34 mouse cellular contexts compared by ENCODE assay signal in the genomic region with DNA sequence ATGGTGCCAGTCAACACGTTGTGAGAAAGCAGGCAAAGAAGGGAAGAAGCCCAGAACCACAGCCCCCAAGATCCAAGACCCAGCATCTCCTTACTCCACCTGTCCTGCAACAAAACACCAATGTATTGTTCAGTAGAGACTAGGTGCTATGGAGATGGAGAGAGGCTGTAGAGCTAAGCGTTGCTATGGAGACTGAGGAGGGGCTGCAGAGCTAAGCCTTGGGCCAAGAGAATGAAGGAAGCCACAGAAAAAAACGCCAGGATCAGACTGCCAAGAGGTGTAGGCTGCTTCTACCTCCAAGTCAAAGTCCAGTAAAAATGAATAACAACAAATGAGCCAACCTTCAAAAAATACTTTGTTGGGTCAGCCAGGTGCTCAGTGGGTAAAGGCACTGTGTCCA. TPM values are rescaled to one million over a fixed set of nuclear protein-coding genes. Genes with fewer than 3 reads are reported as not detected.
"Had no signal": no experiment of that assay in that cellular context is flagged by ENCODE, and none has a peak within 500 bp of the region (broad histone marks: within the 10 kb centered on the region; RNA-seq: fewer than 3 reads in every experiment).

No protein-coding gene starts in this region.

RNA-seq across cellular contexts. Expression of a gene that starts 4.9 kb away (rescaled TPM):
- total RNA-seq: gastrocnemius, adult 2 months; gastrocnemius, postnatal 10 days; gastrocnemius, postnatal 25 days; gastrocnemius, postnatal 4 days; heart, postnatal 14 days; hematopoietic stem cell, adult 5-6 weeks; layer of hippocampus, adult 18-20 months; layer of hippocampus, postnatal 14 days; left cerebral cortex, adult 18-20 months; left cerebral cortex, postnatal 10 days; left cerebral cortex, postnatal 25 days; left cerebral cortex, postnatal 4 days had no signal
- polyA plus RNA-seq: heart, embryonic 11.5 days; heart, embryonic 13.5 days; heart, embryonic 15.5 days; heart, postnatal 0 days; hindbrain, embryonic 11.5 days; hindbrain, embryonic 13.5 days; hindbrain, embryonic 15.5 days; intestine, postnatal 0 days; kidney, embryonic 15.5 days; kidney, postnatal 0 days; limb, embryonic 11.5 days; limb, embryonic 13.5 days; limb, embryonic 15.5 days; liver, embryonic 11.5 days; liver, embryonic 13.5 days; liver, embryonic 15.5 days had no signal

RNA-seq across cellular contexts. Expression of a gene that starts 12.7 kb away (rescaled TPM):
- total RNA-seq: gastrocnemius, adult 2 months; gastrocnemius, postnatal 10 days; gastrocnemius, postnatal 25 days; gastrocnemius, postnatal 4 days; granulocyte monocyte progenitor cell, adult 5-6 weeks; heart, adult 2 months; heart, postnatal 14 days; heart, postnatal 36 days; hematopoietic stem cell, adult 5-6 weeks; layer of hippocampus, adult 18-20 months; layer of hippocampus, postnatal 14 days; layer of hippocampus, postnatal 36 days; left cerebral cortex, adult 18-20 months; left cerebral cortex, postnatal 10 days; left cerebral cortex, postnatal 25 days; left cerebral cortex, postnatal 4 days had no signal
- polyA plus RNA-seq: heart, adult 2 months; heart, embryonic 11.5 days; heart, embryonic 13.5 days; heart, embryonic 15.5 days; heart, postnatal 0 days; hindbrain, embryonic 11.5 days; hindbrain, embryonic 13.5 days; hindbrain, embryonic 15.5 days; kidney, embryonic 15.5 days; kidney, postnatal 0 days; limb, embryonic 11.5 days; limb, embryonic 13.5 days; limb, embryonic 15.5 days; liver, embryonic 11.5 days; liver, embryonic 13.5 days; liver, embryonic 15.5 days had no signal

RNA-seq across cellular contexts. Expression of a gene that starts 51.8 kb away (rescaled TPM):
- total RNA-seq: gastrocnemius, adult 2 months; gastrocnemius, postnatal 10 days; gastrocnemius, postnatal 25 days; gastrocnemius, postnatal 4 days; granulocyte monocyte progenitor cell, adult 5-6 weeks; heart, postnatal 14 days; heart, postnatal 36 days; hematopoietic stem cell, adult 5-6 weeks; layer of hippocampus, adult 18-20 months; layer of hippocampus, adult 8-10 months; layer of hippocampus, postnatal 14 days; layer of hippocampus, postnatal 36 days; left cerebral cortex, adult 18-20 months; left cerebral cortex, adult 8-10 months; left cerebral cortex, postnatal 10 days; left cerebral cortex, postnatal 25 days; left cerebral cortex, postnatal 4 days had no signal
- polyA plus RNA-seq: heart, adult 2 months; heart, embryonic 11.5 days; heart, postnatal 0 days; hindbrain, embryonic 11.5 days; hindbrain, embryonic 13.5 days; hindbrain, embryonic 15.5 days; kidney, embryonic 15.5 days; kidney, postnatal 0 days; limb, embryonic 11.5 days; limb, embryonic 13.5 days; limb, embryonic 15.5 days; liver, embryonic 13.5 days; liver, embryonic 15.5 days had no signal

RNA-seq across cellular contexts. Expression of a gene that starts 58.4 kb away (rescaled TPM):
- total RNA-seq: granulocyte monocyte progenitor cell, adult 5-6 weeks; hematopoietic stem cell, adult 5-6 weeks; left cerebral cortex, postnatal 10 days; left cerebral cortex, postnatal 4 days had no signal
- polyA plus RNA-seq: heart, adult 2 months; heart, embryonic 11.5 days; heart, embryonic 13.5 days; heart, embryonic 15.5 days; heart, postnatal 0 days; hindbrain, embryonic 11.5 days; hindbrain, embryonic 13.5 days; hindbrain, embryonic 15.5 days; kidney, embryonic 15.5 days; limb, embryonic 11.5 days; limb, embryonic 13.5 days; limb, embryonic 15.5 days; liver, embryonic 11.5 days; liver, embryonic 13.5 days; liver, embryonic 15.5 days had no signal
